Mouse (Mus musculus) heart, postnatal 0 days (tissue): Measurements from ENCODE around the gene Psmd6. TPM values are rescaled to one million over a fixed set of nuclear protein-coding genes. Genes with fewer than 3 reads are reported as not detected.

Experiments
- ATAC-seq: fragments of 200-750 bp; cut with Nextera tagmentation; 2 replicates; pipeline ENCODE4 v1.8.0; 2017; ENCODE audit warnings: low read depth, moderate number of reproducible peaks, moderate library complexity; ENCODE audit not compliant: insufficient read depth
- DNase-seq: peaks from one replicate; pipeline ENCODE4 v3.0.0-alpha.2; 2016; ENCODE audit warnings: low spot score
- H3K27ac ChIP-seq: fragments of 300-500 bp; sonication (generic); 2 replicates; pipeline ENCODE4 v1.5.1; 2014; ENCODE audit warnings: low read depth, mild to moderate bottlenecking
- H3K27me3 ChIP-seq: fragments of 300-500 bp; sonication (generic); 2 replicates; pipeline ENCODE4 v1.6.1; 2014; ENCODE audit warnings: low read length, mixed read lengths; ENCODE audit not compliant: control insufficient read depth, insufficient read depth
- H3K36me3 ChIP-seq: fragments of 300-500 bp; sonication (generic); replicated peaks from 2 replicates; pipeline ENCODE4 v1.6.1; 2014; ENCODE audit warnings: low read length, mixed read lengths; ENCODE audit not compliant: control insufficient read depth, insufficient read depth
- H3K4me1 ChIP-seq: fragments of 300-500 bp; sonication (generic); 2 replicates; pipeline ENCODE4 v1.6.1; 2014; ENCODE audit warnings: antibody characterized with exemption; ENCODE audit not compliant: control insufficient read depth, insufficient read depth
- H3K4me2 ChIP-seq: fragments of 300-500 bp; sonication (generic); 2 replicates; pipeline ENCODE4 v1.6.1; 2014; ENCODE audit warnings: low read depth, mild to moderate bottlenecking, low read length, moderate library complexity
- H3K4me3 ChIP-seq: fragments of 300-500 bp; sonication (generic); 2 replicates; pipeline ENCODE4 v1.5.1; 2014; ENCODE audit warnings: low read depth, low read length
- H3K9ac ChIP-seq: fragments of 300-500 bp; sonication (generic); replicated peaks from 2 replicates; pipeline ENCODE4 v1.6.1; 2014; ENCODE audit warnings: low read depth, low read length, mixed read lengths
- H3K9me3 ChIP-seq: fragments of 300-500 bp; sonication (generic); replicated peaks from 2 replicates; pipeline ENCODE4 v1.6.1; 2016; ENCODE audit warnings: low read length; ENCODE audit not compliant: control insufficient read depth
- CTCF ChIP-seq: IDR thresholded peaks from 2 replicates; pipeline ENCODE4 v1.5.1; 2016; ENCODE audit warnings: antibody characterized with exemption, control low read depth, low read depth
- EP300 ChIP-seq: IDR thresholded peaks from 2 replicates; pipeline ENCODE4 v1.6.1; 2016; ENCODE audit warnings: antibody characterized with exemption, low read depth
- WGBS: fragments of 180-500 bp; shearing (Covaris S2); extraction: QIAGEN DNeasy Blood & Tissue Kit; methylation state at CpG from one replicate; pipeline ENCODE4 v1.1.7; 2014; 5-methylcytosine and 5-hydroxymethylcytosine counted together
- polyA plus RNA-seq: library from polyadenylated mRNA; unstranded; fragments of >200 nt; fragmentation: Nextera tagmentation; extraction: Ambion mirVana; gene quantifications from 2 replicates; pipeline ENCODE4 v1.2.1, GENCODE M21; 2015
- total RNA-seq: library from RNA; depleted of rRNA; stranded (reverse); fragments of >200 nt; gene quantifications from 2 replicates; pipeline ENCODE4 v1.2.3, GENCODE M21; 2014; ENCODE audit warnings: low replicate concordance

The Psmd6 gene
- total and polyA plus RNA-seq, 2 experiments from 2014 or later = 132 to 184 TPM

GRCm38 (mm10) chr14:14100773-14101280, 20.0 kb downstream of the Psmd6 start:
- Histone ChIP-seq H3K27me3 (no peaks in the 10 kb centered on the region), H3K36me3 (peaks cover 68% of the 10 kb centered on the region), H3K9me3 (no peaks in the 10 kb centered on the region), H3K4me3 (no peak overlapping the region), H3K4me1 (no peaks in the 10 kb centered on the region), H3K27ac (no peak overlapping the region), H3K9ac (no peak overlapping the region), H3K4me2 (no peak overlapping the region)
- no peak for DNase-seq
- WGBS = 87% methylated on average over 8 of the region's 8 CpGs
- TF ChIP-seq CTCF (no peak), EP300 (no peak)
- ATAC-seq = no peak

DNA sequence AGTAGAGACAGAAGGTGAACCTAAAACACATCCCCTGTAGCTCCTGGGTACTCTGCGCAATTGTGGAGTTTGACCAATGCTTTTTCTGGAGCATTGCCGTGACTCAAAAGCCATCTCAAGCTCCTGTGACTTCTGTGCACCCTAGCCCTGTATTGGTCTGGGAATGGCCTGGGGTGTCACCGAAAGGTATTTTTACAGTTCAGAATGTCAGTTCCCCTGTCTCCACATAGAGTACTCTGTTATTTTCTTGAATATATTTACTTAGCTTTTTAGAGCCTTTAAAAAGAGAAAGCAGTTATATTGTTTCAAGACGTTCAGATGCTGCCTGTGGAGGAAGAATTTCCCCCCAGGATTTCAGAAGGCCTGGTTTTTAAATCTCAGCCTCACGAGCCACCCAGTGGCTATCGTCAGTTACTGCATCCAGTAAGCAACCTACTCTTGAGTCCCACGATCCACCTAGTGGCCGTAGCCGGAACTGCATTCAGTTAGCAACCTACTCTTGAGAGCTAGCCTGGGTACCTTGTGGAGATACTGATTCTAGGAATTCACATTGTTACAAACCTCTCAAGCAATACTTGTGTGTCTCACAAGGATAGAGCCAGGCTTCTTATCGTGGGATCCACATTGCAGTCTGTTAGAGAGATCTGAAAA, 22.3 kb downstream of the Psmd6 start:
- no peak overlapping the region for H3K27ac ChIP-seq
- H3K27me3 ChIP-seq = no peaks in the 10 kb centered on the region
- DNase-seq (peak; percentile 81), ATAC-seq (peak; percentile 73; the same call in 1 of the 2 replicates)
- H3K4me3 ChIP-seq = no peak overlapping the region
- 26% methylated on average over 10 of the region's 10 CpGs for WGBS
- H3K4me2 ChIP-seq = no peak overlapping the region
- H3K9me3 ChIP-seq = no peaks in the 10 kb centered on the region
- H3K4me1 ChIP-seq = no peaks in the 10 kb centered on the region
- H3K9ac ChIP-seq = no peak overlapping the region
- H3K36me3 ChIP-seq = peaks cover 65% of the 10 kb centered on the region
- TF ChIP-seq EP300 (no peak), CTCF (peak; percentile 100)

- no peak overlapping the region for H3K27ac ChIP-seq
- peaks cover 7% of the 10 kb centered on the region; the same call in 1 of the 2 replicates for H3K4me1 ChIP-seq
- H3K4me2 ChIP-seq = no peak overlapping the region
- H3K36me3 ChIP-seq = peaks cover 53% of the 10 kb centered on the region
- H3K27me3 ChIP-seq = no peaks in the 10 kb centered on the region
- TF ChIP-seq CTCF = no peak
- TF ChIP-seq EP300 = no peak
- 92% methylated on average over 6 of the region's 6 CpGs for WGBS
- H3K9ac ChIP-seq = no peak overlapping the region
- H3K4me3 ChIP-seq = no peak overlapping the region
- no peaks in the 10 kb centered on the region for H3K9me3 ChIP-seq
- DNase-seq (no peak), ATAC-seq (no peak)
Observed at GRCm38 (mm10) chr14:14090571-14090970, 30.2 kb downstream of the Psmd6 start.

DNA sequence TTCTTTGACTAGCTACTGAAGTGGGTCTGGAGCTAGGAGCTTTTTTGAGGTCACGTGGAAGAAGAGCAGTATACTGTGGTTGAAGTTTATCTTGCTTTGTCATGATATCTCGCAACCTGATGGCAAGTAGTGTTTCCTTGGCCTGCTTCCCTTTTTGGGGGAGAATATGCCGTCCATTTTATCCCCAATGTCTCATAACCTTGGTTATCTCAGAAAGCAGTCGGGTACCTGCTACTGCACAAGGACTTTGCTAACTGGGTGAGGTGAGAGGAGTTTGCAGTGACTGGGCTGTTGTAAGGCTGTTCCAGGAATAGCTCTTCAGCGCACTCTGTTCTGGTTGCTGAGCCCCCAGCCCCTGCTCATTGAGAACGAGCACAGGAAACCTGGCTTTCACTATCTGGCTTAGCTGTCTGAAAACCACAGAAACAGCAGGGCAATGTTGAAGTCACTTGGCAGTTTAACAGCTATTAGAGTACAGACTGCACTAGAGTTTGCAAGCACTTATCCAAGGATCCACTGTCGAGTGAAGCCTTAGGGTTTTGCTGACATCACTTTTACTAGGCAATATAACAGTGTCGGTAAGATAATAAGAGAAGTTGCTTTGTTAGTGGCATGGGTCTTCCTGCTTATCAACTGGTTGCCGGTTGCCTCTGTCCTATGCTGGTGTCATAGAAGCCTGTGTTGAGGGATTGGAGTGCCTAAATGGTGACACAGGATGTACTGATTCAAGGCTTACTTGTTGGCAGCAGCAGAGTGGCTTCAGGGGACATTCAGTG, 32.6 kb downstream of the Psmd6 start:
- TF ChIP-seq EP300 (no peak), CTCF (no peak)
- H3K9me3 ChIP-seq = no peaks in the 10 kb centered on the region
- peaks cover 49% of the 10 kb centered on the region for H3K36me3 ChIP-seq
- H3K4me2 ChIP-seq = 0 out of 2 replicates have a peak overlapping the region, but pooled peaks have one; percentile 13
- no peaks in the 10 kb centered on the region for H3K27me3 ChIP-seq
- peak; percentile 75 for ATAC-seq
- no peak overlapping the region for H3K4me3 ChIP-seq
- H3K4me1 ChIP-seq = peaks cover 7% of the 10 kb centered on the region; the same call in 1 of the 2 replicates
- DNase-seq = peak; percentile 65
- WGBS = 22% methylated on average over 9 of the region's 9 CpGs
- H3K9ac ChIP-seq = no peak overlapping the region
- peak overlapping the region; percentile 33; the same call in 1 of the 2 replicates for H3K27ac ChIP-seq

DNA sequence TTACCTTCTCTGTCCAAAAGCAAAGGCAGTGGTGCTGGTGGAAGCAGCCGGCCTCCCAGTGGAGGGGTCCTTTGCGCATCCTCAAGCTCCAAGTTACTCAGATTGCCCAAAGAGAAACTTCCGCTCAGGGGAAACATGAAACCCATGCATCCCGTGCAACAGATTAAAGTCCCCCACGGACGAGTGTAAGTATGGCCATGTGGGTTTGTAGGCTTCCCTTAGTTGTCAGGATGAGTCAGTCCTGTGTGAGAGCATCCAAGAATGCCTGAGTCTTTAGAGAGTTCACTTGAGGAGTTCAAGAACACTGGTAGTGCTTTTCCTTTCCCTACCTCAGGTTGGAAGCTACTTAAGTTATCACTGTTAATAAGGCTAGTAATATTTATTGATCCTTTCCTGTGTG, 33.4 kb downstream of the Psmd6 start:
- no peak for ATAC-seq
- H3K9ac ChIP-seq = no peak overlapping the region
- no peak overlapping the region for H3K4me2 ChIP-seq
- DNase-seq = no peak
- no peaks in the 10 kb centered on the region for H3K9me3 ChIP-seq
- TF ChIP-seq CTCF = no peak
- no peak for TF ChIP-seq EP300
- no peaks in the 10 kb centered on the region for H3K27me3 ChIP-seq
- peaks cover 43% of the 10 kb centered on the region for H3K36me3 ChIP-seq
- peaks cover 7% of the 10 kb centered on the region; the same call in 1 of the 2 replicates for H3K4me1 ChIP-seq
- WGBS = 68% methylated on average over 6 of the region's 6 CpGs
- H3K27ac ChIP-seq = no peak overlapping the region
- H3K4me3 ChIP-seq = no peak overlapping the region
